Mouse (Mus musculus) CH12.LX (cell line): ENCODE results near the gene Dpm2. TPM values are rescaled to one million over a fixed set of nuclear protein-coding genes. Genes with fewer than 3 reads are reported as not detected.

ENCODE experiments used
- DNase-seq: peaks from one replicate; pipeline ENCODE4 v3.0.0-alpha.2; 2013; ENCODE audit errors: extremely low read depth
- H3K27ac ChIP-seq: 2 replicates; pipeline ENCODE4 v1.5.1; 2012; ENCODE audit warnings: low read depth, mild to moderate bottlenecking, control low read depth, moderate library complexity; ENCODE audit not compliant: insufficient read depth
- H3K27me3 ChIP-seq: replicated peaks from 2 replicates; pipeline ENCODE3; 2012; ENCODE audit warnings: inconsistent platforms
- H3K36me3 ChIP-seq, 2 experiments: replicated peaks in 1 of 2; 2 replicates each; pipeline versions ENCODE3 to v1.6.1; 2012; ENCODE audit warnings: inconsistent platforms in 1 of 2, low read length in 1 of 2, mild to moderate bottlenecking in 1 of 2, mixed read lengths in 1 of 2, moderate library complexity in 1 of 2; ENCODE audit not compliant: control insufficient read depth in 1 of 2, insufficient read depth in 1 of 2
- H3K4me1 ChIP-seq, 2 experiments: 2 replicates each; pipeline ENCODE4 v1.6.1; 2012; ENCODE audit warnings: inconsistent platforms in 1 of 2, moderate library complexity in 1 of 2; ENCODE audit not compliant: insufficient read depth in 2 of 2, control insufficient read depth in 1 of 2
- H3K4me2 ChIP-seq: 2 replicates; pipeline ENCODE4 v1.6.1; 2012; ENCODE audit warnings: low read depth, mild to moderate bottlenecking, control low read depth; ENCODE audit not compliant: poor library complexity, insufficient read depth, severe bottlenecking
- H3K4me3 ChIP-seq, 3 experiments: fragments of 150-350 bp in 1 of 3; sonication (generic) in 1 of 3; replicated peaks in 1 of 3; 2 replicates each; pipeline versions ENCODE3 to v1.5.1; 2011 to 2012; ENCODE audit warnings: low read depth in 2 of 3, low read length in 2 of 3, mild to moderate bottlenecking in 2 of 3, moderate library complexity in 2 of 3, control low read depth in 1 of 3, improper control_type of control experiment in 1 of 3, inconsistent platforms in 1 of 3, mixed read lengths in 1 of 3; ENCODE audit not compliant: poor library complexity in 1 of 3
- H3K79me2 ChIP-seq: replicated peaks from 2 replicates; pipeline ENCODE4 v1.6.1; 2012; ENCODE audit warnings: mild to moderate bottlenecking, moderate library complexity; ENCODE audit not compliant: control insufficient read depth, poor library complexity, insufficient read depth, severe bottlenecking; ENCODE audit errors: extremely low read depth
- H3K9ac ChIP-seq: 2 replicates; pipeline ENCODE4 v1.6.1; 2012; ENCODE audit warnings: low read depth, mild to moderate bottlenecking, control low read depth, moderate library complexity; ENCODE audit not compliant: insufficient read depth
- H3K9me3 ChIP-seq: replicated peaks from 2 replicates; pipeline ENCODE3; 2012; ENCODE audit warnings: low read length, inconsistent platforms, mixed read lengths
- BHLHE40 ChIP-seq: IDR thresholded peaks from 2 replicates; pipeline ENCODE4 v1.6.1; 2011; ENCODE audit warnings: mild to moderate bottlenecking, low read depth, low read length, improper control_type of control experiment
- CHD2 ChIP-seq: IDR thresholded peaks from 2 replicates; pipeline ENCODE4 v1.6.1; 2011; ENCODE audit warnings: low read length, improper control_type of control experiment
- ELF1 ChIP-seq: IDR thresholded peaks from 2 replicates; pipeline ENCODE4 v1.6.1; 2014; ENCODE audit warnings: low read depth, mild to moderate bottlenecking, inconsistent platforms, low read length, improper control_type of control experiment
- EP300 ChIP-seq: IDR thresholded peaks from 2 replicates; pipeline ENCODE4 v1.6.1; 2011; ENCODE audit warnings: low read length, improper control_type of control experiment
- HCFC1 ChIP-seq: IDR thresholded peaks from 2 replicates; pipeline ENCODE4 v1.6.1; 2012; ENCODE audit warnings: low read depth, mild to moderate bottlenecking, inconsistent platforms, low read length, improper control_type of control experiment
- IRF4 ChIP-seq: IDR thresholded peaks from 2 replicates; pipeline ENCODE4 v1.6.1; 2014; ENCODE audit warnings: low read depth, mild to moderate bottlenecking, inconsistent platforms, low read length, improper control_type of control experiment
- JUND ChIP-seq: conservative IDR thresholded peaks from 2 replicates; pipeline ENCODE4 v1.6.1; 2011; ENCODE audit warnings: low read depth, low read length, improper control_type of control experiment
- KAT2A ChIP-seq: IDR thresholded peaks from 2 replicates; pipeline ENCODE4 v1.6.1; 2012; ENCODE audit warnings: low read length, improper control_type of control experiment, inconsistent platforms; ENCODE audit not compliant: insufficient replicate concordance
- MEF2A ChIP-seq: IDR thresholded peaks from 2 replicates; pipeline ENCODE4 v1.6.1; 2014; ENCODE audit warnings: low read depth, mild to moderate bottlenecking, inconsistent platforms, low read length, improper control_type of control experiment, borderline replicate concordance
- MXI1 ChIP-seq: IDR thresholded peaks from 2 replicates; pipeline ENCODE4 v1.6.1; 2011; ENCODE audit warnings: mild to moderate bottlenecking, low read depth, low read length, improper control_type of control experiment
- MYC ChIP-seq: IDR thresholded peaks from 2 replicates; pipeline ENCODE4 v1.6.1; 2011; ENCODE audit warnings: low read depth, mild to moderate bottlenecking, improper control_type of control experiment, low read length
- NRF1 ChIP-seq: IDR thresholded peaks from 2 replicates; pipeline ENCODE4 v1.6.1; 2014; ENCODE audit warnings: low read depth, mild to moderate bottlenecking, inconsistent platforms, low read length, improper control_type of control experiment, moderate library complexity
- POLR2A ChIP-seq: IDR thresholded peaks from 2 replicates; pipeline ENCODE4 v1.6.1; 2011; ENCODE audit warnings: low read depth, mild to moderate bottlenecking, improper control_type of control experiment, low read length
- RCOR1 ChIP-seq: conservative IDR thresholded peaks from 2 replicates; pipeline ENCODE4 v1.6.1; 2012; ENCODE audit warnings: low read depth, mild to moderate bottlenecking, inconsistent platforms, low read length, improper control_type of control experiment
- SIN3A ChIP-seq: IDR thresholded peaks from 2 replicates; pipeline ENCODE4 v1.6.1; 2012; ENCODE audit warnings: low read length, improper control_type of control experiment, inconsistent platforms
- TBP ChIP-seq: conservative IDR thresholded peaks from 2 replicates; pipeline ENCODE4 v1.6.1; 2011; ENCODE audit warnings: low read depth, low read length, improper control_type of control experiment
- TCF12 ChIP-seq: IDR thresholded peaks from 2 replicates; pipeline ENCODE4 v1.6.1; 2014; ENCODE audit warnings: low read depth, mild to moderate bottlenecking, inconsistent platforms, low read length, improper control_type of control experiment
- USF2 ChIP-seq: conservative IDR thresholded peaks from 2 replicates; pipeline ENCODE4 v1.6.1; 2011; ENCODE audit warnings: low read depth, low read length, improper control_type of control experiment
- ZC3H11A ChIP-seq: IDR thresholded peaks from 2 replicates; pipeline ENCODE4 v1.6.1; 2012; ENCODE audit warnings: low read depth, mild to moderate bottlenecking, inconsistent platforms, low read length, improper control_type of control experiment
- ZNF384 ChIP-seq: IDR thresholded peaks from 2 replicates; pipeline ENCODE4 v1.6.1; 2012; ENCODE audit warnings: low read depth, low read length, improper control_type of control experiment, inconsistent platforms
- dilution Hi-C: fragments of 300-500 bp; cut with MboI; formaldehyde crosslinking; loops from 2 replicates; pipeline ENCODE4 v1.14.3; 2020; ENCODE audit warnings: low sequenced_read_pairs; ENCODE audit not compliant: extremely low pct_unique_long_range_greater_than_20kb, extremely low pct_ligation_motif_present
- in situ Hi-C: fragments of 300-500 bp; cut with MboI; formaldehyde crosslinking; loops from 3 replicates; pipeline ENCODE4 v1.14.3; 2019; ENCODE audit warnings: low sequenced_read_pairs, low pct_ligation_motif_present, low pct_unique_long_range_greater_than_20kb, mixed read lengths
- polyA plus RNA-seq: library from polyadenylated mRNA; unstranded; fragments of >175 nt; gene quantifications from 2 replicates; pipeline ENCODE4 v1.2.1, GENCODE M21; 2012; ENCODE audit warnings: low read depth; ENCODE audit not compliant: insufficient read length
- total RNA-seq, 2 experiments: library from RNA; depleted of rRNA; stranded (reverse); fragments of 300-350 nt in 1 of 2; fragments of >200 nt in 1 of 2; gene quantifications; 2 replicates each; pipeline ENCODE4 v1.2.3; 2012 to 2014

Gene Dpm2
- total and polyA plus RNA-seq, 3 experiments, result 30.9 to 63.6 (median 33.8) TPM

GRCm38 (mm10) chr2:32536634-32537359 lies 33.9 kb upstream of the Dpm2 start (continued):
- TF ChIP-seq KAT2A, result no peak
- TF ChIP-seq NRF1, result no peak
- peak; percentile 60; the same call in 1 of the 2 replicates for TF ChIP-seq CHD2
- peak; percentile 61 for TF ChIP-seq ZNF384
- no peak for TF ChIP-seq MEF2A
- no peak for TF ChIP-seq USF2
- TF ChIP-seq ZC3H11A, result no peak
- TF ChIP-seq TCF12, result no peak
- no peak for TF ChIP-seq RCOR1
- TF ChIP-seq BHLHE40, result peak; percentile 47
- TF ChIP-seq MYC, result no peak
- 0 out of 2 replicates have a peak, but pooled peaks have one; percentile 23 for TF ChIP-seq HCFC1
- peak; percentile 83 for TF ChIP-seq SIN3A
- no peak for TF ChIP-seq JUND
- 0 out of 2 replicates have a peak, but pooled peaks have one; percentile 18 for TF ChIP-seq IRF4
- 0 out of 2 replicates have a peak, but pooled peaks have one; percentile 51 for TF ChIP-seq TBP
- TF ChIP-seq EP300, result peak; percentile 43; the same call in 1 of the 2 replicates

GRCm38 (mm10) chr2:32537360-32537905 lies 33.2 kb upstream of the Dpm2 start:
- TF ChIP-seq BHLHE40, result peak; percentile 93
- TF ChIP-seq POLR2A, result peak; percentile 41; the same call in 1 of the 2 replicates
- no peak for TF ChIP-seq ELF1
- TF ChIP-seq MYC, result 0 out of 2 replicates have a peak, but pooled peaks have one; percentile 26
- peak; percentile 59; the same call in 1 of the 2 replicates for TF ChIP-seq HCFC1
- no peak for TF ChIP-seq MXI1
- no peak for TF ChIP-seq MEF2A
- peak; percentile 65; the same call in 1 of the 2 replicates for TF ChIP-seq TBP
- TF ChIP-seq KAT2A, result no peak
- Histone ChIP-seq H3K4me2 (peak overlapping the region; percentile 89), H3K79me2 (no peaks in the 10 kb centered on the region; the same call in 1 of the 2 replicates), H3K36me3 (peaks cover 0 to 3% of the 10 kb centered on the region in 2 experiments), H3K27me3 (peaks cover 6% of the 10 kb centered on the region), H3K9me3 (no peaks in the 10 kb centered on the region), H3K4me3 (peak overlapping the region; percentile 67 to 86 (median 69)), H3K27ac (peak overlapping the region; percentile 68), H3K9ac (peak overlapping the region; percentile 84), H3K4me1 (peaks cover 16 to 43% of the 10 kb centered on the region in 2 experiments)
- peak; percentile 76 for DNase-seq
- dilution Hi-C loops, result no loop called here
- in situ Hi-C loops, result no loop called here
